Mouse (Mus musculus) monocyte, adult 2 months (primary cell): ENCODE results near the gene Manbal.

Experiments used
- DNase-seq, 2 experiments: peaks; one replicate each; pipeline ENCODE4 v3.0.0; 2022; ENCODE audit warnings: low spot score in 2 of 2, low read depth in 1 of 2

The Manbal gene

DNA sequence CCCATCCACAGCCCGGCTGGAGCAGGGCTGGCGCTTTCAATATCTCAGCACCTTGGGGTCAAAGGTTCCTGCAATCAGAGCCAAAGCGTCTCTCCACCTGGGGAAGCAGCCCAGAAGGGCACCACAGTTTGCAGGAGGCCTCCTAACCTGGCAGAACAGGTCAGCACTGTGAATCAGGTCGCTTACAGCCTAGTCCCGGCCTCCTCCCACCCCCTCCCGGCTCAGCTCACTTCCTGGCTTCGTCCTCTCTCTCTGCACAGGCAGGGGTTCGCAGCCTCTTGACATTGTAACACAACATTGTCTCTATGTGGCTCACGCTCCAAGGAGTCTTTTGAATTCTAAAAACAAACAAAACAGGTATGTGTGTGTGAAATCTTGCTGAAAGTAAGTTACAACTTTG, 66.6 kb downstream of the Manbal start:
- DNase-seq: no peak

DNA sequence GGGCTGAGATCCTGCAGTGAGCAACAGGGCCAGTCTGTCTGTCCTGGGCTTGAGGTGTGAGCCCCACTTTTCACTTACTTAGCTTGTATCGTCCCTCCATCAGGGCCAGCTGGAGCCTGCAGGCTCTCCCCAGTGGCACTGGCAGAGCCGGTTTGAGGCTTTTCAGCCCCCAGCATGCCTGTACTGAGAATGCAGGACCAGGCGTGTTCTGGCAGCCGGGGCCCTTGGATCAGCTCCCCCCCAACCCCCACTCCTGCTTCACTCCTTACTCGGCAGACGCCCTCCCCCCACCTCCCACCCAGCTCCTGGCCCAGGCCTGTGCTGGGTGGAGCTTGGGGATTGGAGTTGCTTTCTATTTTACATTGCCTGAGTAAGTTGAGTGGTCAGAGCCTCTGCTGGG, 67.1 kb downstream of the Manbal start:
- no peak for DNase-seq

DNA sequence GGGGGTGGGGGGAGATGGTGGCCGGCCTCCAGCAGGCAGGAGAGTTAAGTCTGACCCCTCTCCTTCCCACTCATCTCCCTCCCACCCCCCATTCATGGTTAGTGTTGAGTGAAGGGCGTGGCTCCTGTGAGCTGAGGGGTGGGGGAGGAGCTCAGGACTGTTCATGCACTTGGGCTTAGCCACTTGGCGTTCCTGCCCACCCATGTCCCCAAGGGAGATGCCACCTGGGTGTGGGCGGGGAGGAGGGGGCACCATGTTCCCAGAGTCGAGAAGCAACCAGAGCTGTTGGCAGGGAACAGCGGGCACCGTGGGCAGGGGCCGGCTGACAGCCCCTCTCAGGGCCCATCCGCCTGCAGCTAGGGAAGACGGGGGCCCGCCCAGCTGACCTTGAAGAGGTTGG, 69.1 kb downstream of the Manbal start:
- DNase-seq: no peak

DNA sequence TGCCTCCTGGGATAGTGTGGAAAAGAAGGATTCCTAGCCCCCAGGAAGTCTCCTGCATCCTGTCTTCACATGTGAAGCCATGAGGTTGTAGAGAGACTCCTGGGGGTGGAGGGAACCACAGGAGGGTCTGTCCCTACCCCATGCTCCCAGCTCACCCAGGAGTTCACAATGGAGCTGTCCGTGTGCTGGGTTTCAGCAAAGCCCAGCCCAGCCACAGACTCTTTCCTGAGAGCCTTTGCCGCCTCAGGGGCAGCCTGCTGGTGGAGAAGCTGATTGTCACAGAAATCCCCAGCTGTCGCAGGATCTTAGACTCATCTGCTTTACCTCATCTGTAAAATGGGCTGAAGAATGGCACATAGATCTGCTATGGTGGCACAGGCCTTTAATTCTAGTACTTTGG, 69.7 kb downstream of the Manbal start:
- no peak for DNase-seq

DNA sequence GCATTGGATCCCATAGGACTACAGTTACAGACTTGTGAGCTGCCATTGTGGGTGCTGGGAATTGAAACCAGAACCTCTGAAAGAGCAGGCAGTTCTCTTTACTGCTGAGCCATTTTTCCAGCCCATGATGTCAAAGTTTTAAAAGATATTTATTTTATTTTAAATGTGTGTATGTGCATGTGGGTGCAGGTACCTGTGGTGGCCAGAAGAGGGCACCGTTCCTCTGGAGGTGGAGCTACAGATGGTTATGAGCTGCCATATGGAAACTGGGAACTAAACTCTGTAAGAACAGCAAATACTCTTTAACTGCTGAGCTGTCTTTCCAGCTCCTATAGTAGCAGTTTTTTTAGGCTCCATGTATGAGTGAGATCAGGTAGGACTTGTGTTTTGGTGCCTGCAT, 74.0 kb downstream of the Manbal start:
- no peak for DNase-seq
